Mouse (Mus musculus) heart, adult 2 months (tissue): ENCODE measurements around the gene BC016579. TPM values are rescaled to one million over a fixed set of nuclear protein-coding genes. Genes with fewer than 3 reads are reported as not detected.

Experiments used
- DNase-seq, 2 experiments: peaks; one replicate each; pipeline ENCODE4 v3.0.0; 2021
- H3K27ac ChIP-seq: fragments of 200-600 bp; 2 replicates; pipeline ENCODE4 v1.8.1; 2022
- H3K27me3 ChIP-seq: fragments of 200-500 bp; 2 replicates; pipeline ENCODE4 v1.6.1; 2012; ENCODE audit warnings: mild to moderate bottlenecking, low read length, inconsistent platforms, mixed read lengths; ENCODE audit not compliant: control insufficient read depth, insufficient read depth
- H3K36me3 ChIP-seq: fragments of 200-500 bp; 2 replicates; pipeline ENCODE4 v1.6.1; 2012; ENCODE audit warnings: low read length, inconsistent platforms; ENCODE audit not compliant: control insufficient read depth, insufficient read depth
- H3K4me1 ChIP-seq: fragments of 200-500 bp; 2 replicates; pipeline ENCODE4 v1.6.1; 2011; ENCODE audit warnings: low read length; ENCODE audit not compliant: control insufficient read depth, insufficient read depth
- H3K4me3 ChIP-seq: fragments of 200-600 bp; 2 replicates; pipeline ENCODE4 v1.8.1; 2022
- H3K79me2 ChIP-seq: fragments of 200-500 bp; replicated peaks from 2 replicates; pipeline ENCODE4 v1.6.1; 2012; ENCODE audit warnings: mild to moderate bottlenecking, inconsistent platforms, low read length, moderate library complexity, mixed read lengths; ENCODE audit not compliant: control insufficient read depth, insufficient read depth
- H3K9ac ChIP-seq: fragments of 200-500 bp; 2 replicates; pipeline ENCODE4 v1.6.1; 2012; ENCODE audit warnings: low read depth, mild to moderate bottlenecking, control low read depth, inconsistent platforms, low read length, mixed read lengths
- CTCF ChIP-seq: fragments of 200-600 bp; IDR thresholded peaks from 2 replicates; pipeline ENCODE4 v1.8.1; 2022; ENCODE audit warnings: antibody characterized with exemption, mild to moderate bottlenecking, moderate library complexity
- EP300 ChIP-seq: fragments of 200-500 bp; IDR thresholded peaks from 2 replicates; pipeline ENCODE4 v1.6.1; 2011; ENCODE audit warnings: low read depth, low read length, control low read depth; ENCODE audit not compliant: insufficient read depth
- POLR2A ChIP-seq: fragments of 200-500 bp; IDR thresholded peaks from 2 replicates; pipeline ENCODE4 v1.6.1; 2011; ENCODE audit warnings: mild to moderate bottlenecking, low read depth, low read length, control low read depth; ENCODE audit not compliant: insufficient read depth
- WGBS: fragments of 180-500 bp; shearing (Covaris S2); methylation state at CpG from one replicate; pipeline ENCODE4 v1.1.7; 2018; 5-methylcytosine and 5-hydroxymethylcytosine counted together
- intact Hi-C: fragments of 180-260 bp; cut with DNase I; formaldehyde crosslinking; loops from one replicate; pipeline ENCODE4 v1.15.1; 2025
- long read RNA-seq: library from polyadenylated mRNA; stranded (forward); transcript quantifications from one replicate; pipeline ENCODE4 v2.0.0, GENCODE M21; 2021
- polyA plus RNA-seq: library from polyadenylated mRNA; depleted of rRNA; stranded (reverse); fragments of >200 nt; gene quantifications from 2 replicates; pipeline ENCODE4 v1.2.3, GENCODE M21; 2012; rRNA removed
- total RNA-seq, 2 experiments: library from RNA; stranded (reverse); gene quantifications; 2 replicates each; pipeline ENCODE4 v1.2.3; 2021

BC016579 gene
- total RNA-seq = not detected
- not detected in 2 replicates for polyA plus RNA-seq
- long read RNA-seq = 0 reads

GRCm38 (mm10) chr16:45653934-45654332 is at the start of gene BC016579:
TSS of gene BC016579 (minus strand) at chr16:45654068.
- H3K4me3 ChIP-seq = no peak within 1 kb of the TSS

GRCm38 (mm10) chr16:45699301-45699700 is 45.4 kb upstream of the BC016579 start:
- Histone ChIP-seq H3K9ac (no peak overlapping the region), H3K4me1 (no peaks in the 10 kb centered on the region), H3K36me3 (no peaks in the 10 kb centered on the region), H3K27ac (no peak overlapping the region), H3K79me2 (no peaks in the 10 kb centered on the region), H3K27me3 (no peaks in the 10 kb centered on the region), H3K4me3 (no peak overlapping the region)
- no peak for DNase-seq
- 56% methylated on average over 5 of the region's 5 CpGs for WGBS
- no peak for TF ChIP-seq CTCF
- no peak for TF ChIP-seq POLR2A
- no peak for TF ChIP-seq EP300
- intact Hi-C loops = no loop called here

More at GRCm38 (mm10) chr16:45653934-45654332, at the start of gene BC016579:
- no peaks in the 10 kb centered on the region for H3K36me3 ChIP-seq
- H3K79me2 ChIP-seq = no peaks in the 10 kb centered on the region
- H3K4me1 ChIP-seq = no peaks in the 10 kb centered on the region
- H3K27ac ChIP-seq = no peak within 1 kb of the TSS
- peaks cover 3% of the 10 kb centered on the region for H3K27me3 ChIP-seq
- no peak within 1 kb of the TSS for H3K9ac ChIP-seq
- TF ChIP-seq EP300 (no peak), CTCF (no peak), POLR2A (no peak)
- intact Hi-C loops = no loop called here
- DNase-seq = no peak
- WGBS = 22% methylated on average over 20 of the region's 20 CpGs

GRCm38 (mm10) chr16:45697996-45698395 is 44.1 kb upstream of the BC016579 start:
- WGBS = 58% methylated on average over 6 of the region's 6 CpGs
- Histone ChIP-seq H3K27ac (no peak overlapping the region), H3K4me1 (no peaks in the 10 kb centered on the region), H3K9ac (no peak overlapping the region), H3K4me3 (no peak overlapping the region), H3K79me2 (no peaks in the 10 kb centered on the region), H3K36me3 (no peaks in the 10 kb centered on the region), H3K27me3 (no peaks in the 10 kb centered on the region)
- intact Hi-C loops = no loop called here
- no peak for TF ChIP-seq EP300
- TF ChIP-seq POLR2A = no peak
- TF ChIP-seq CTCF = no peak
- no peak for DNase-seq

- no peak overlapping the region for H3K4me3 ChIP-seq
Measured at GRCm38 (mm10) chr16:45695445-45696160, 41.7 kb upstream of the BC016579 start.

GRCm38 (mm10) chr16:45693558-45693957 is 39.7 kb upstream of the BC016579 start, which contains the start of gene Tmprss7:
TSS of gene Tmprss7 (minus strand) at chr16:45693658.
- intact Hi-C loops = no loop called here
- no peak for DNase-seq
- H3K27ac ChIP-seq = no peak within 1 kb of the TSS
- H3K79me2 ChIP-seq = no peaks in the 10 kb centered on the region
- H3K4me1 ChIP-seq = no peaks in the 10 kb centered on the region
- 61% methylated on average over 10 of the region's 10 CpGs for WGBS
- H3K9ac ChIP-seq = no peak within 1 kb of the TSS
- H3K4me3 ChIP-seq = no peak within 1 kb of the TSS
- no peaks in the 10 kb centered on the region for H3K36me3 ChIP-seq
- TF ChIP-seq CTCF = no peak
- TF ChIP-seq EP300 = no peak
- TF ChIP-seq POLR2A = no peak
- H3K27me3 ChIP-seq = no peaks in the 10 kb centered on the region

More at GRCm38 (mm10) chr16:45695445-45696160, 41.7 kb upstream of the BC016579 start:
- H3K79me2 ChIP-seq = no peaks in the 10 kb centered on the region
- no peaks in the 10 kb centered on the region for H3K36me3 ChIP-seq
- TF ChIP-seq EP300 = no peak
- TF ChIP-seq POLR2A = no peak
- no peak for TF ChIP-seq CTCF
- H3K27ac ChIP-seq = no peak overlapping the region
- H3K9ac ChIP-seq = no peak overlapping the region
- intact Hi-C loops = no loop called here
- no peaks in the 10 kb centered on the region for H3K27me3 ChIP-seq
- H3K4me1 ChIP-seq = no peaks in the 10 kb centered on the region
- 78% methylated on average over 9 of the region's 9 CpGs for WGBS
- no peak for DNase-seq

GRCm38 (mm10) chr16:45692851-45693250 is 39.0 kb upstream of the BC016579 start:
- DNase-seq = no peak
- WGBS = 64% methylated on average over 3 of the region's 3 CpGs

More at GRCm38 (mm10) chr16:45692851-45693250, 39.0 kb upstream of the BC016579 start:
- Histone ChIP-seq H3K27me3 (no peaks in the 10 kb centered on the region), H3K4me3 (no peak overlapping the region), H3K27ac (no peak overlapping the region), H3K36me3 (no peaks in the 10 kb centered on the region), H3K9ac (no peak overlapping the region), H3K4me1 (no peaks in the 10 kb centered on the region), H3K79me2 (no peaks in the 10 kb centered on the region)
- TF ChIP-seq EP300 (no peak), CTCF (no peak)
- intact Hi-C loops = no loop called here
